Mouse (Mus musculus) yolk sac, embryonic 10.5 days (tissue): ENCODE measurements around the gene Gm9008.
"Not testable (repeated sequence)": the region's sequence is repeated elsewhere in the genome, so short reads cannot be mapped to it uniquely, and the experiment has no call there.

Experiments used
- DNase-seq: peaks from one replicate; pipeline ENCODE4 v3.0.0-alpha.2; 2017; ENCODE audit warnings: low spot score

Gm9008 gene

DNA sequence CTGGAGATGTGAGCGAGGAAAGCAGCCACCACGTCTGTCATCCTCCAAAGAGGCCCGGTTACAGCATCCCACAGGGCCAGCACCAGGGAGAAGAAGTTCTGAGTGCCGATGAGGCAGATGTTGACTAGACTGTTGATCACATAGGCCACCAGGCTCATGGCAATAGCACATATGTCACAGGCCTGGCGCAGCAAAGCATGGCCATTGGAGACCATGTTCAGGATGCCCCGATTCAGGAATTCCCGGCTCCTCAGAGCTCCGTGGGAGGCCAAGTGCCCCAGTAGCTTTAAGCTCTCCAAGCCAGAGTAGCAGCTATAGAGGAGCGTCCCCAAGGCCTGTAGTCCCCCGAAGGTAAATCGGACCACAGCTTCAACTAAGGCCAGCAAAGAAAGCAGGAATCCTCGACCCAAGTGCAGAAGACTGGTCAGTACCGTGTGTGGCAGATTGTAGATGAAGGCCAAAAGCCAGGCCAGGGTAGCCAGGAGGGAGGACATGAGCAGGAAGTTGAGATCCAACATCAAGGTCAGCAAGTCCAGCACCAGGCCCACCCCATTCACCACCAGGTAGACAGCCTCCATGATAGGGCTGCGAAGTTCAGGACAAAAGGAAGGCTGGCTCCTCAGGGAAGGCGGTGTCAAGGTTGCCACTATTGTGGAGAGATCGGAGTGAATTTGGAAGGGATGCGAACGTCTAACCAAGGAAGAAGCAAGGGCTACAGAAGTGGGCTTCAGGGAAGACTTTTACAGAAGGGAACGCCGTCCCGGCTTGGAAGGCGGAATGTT is at the start of gene Gm9008:
Gene Gm9008 (minus strand): TSS at position 731 of the 782 bp plus-strand sequence.
- not testable (repeated sequence) for DNase-seq

- no peak for DNase-seq
Measured at GRCm38 (mm10) chr6:76521975-76522641, 24.5 kb upstream of the Gm9008 start.

- no peak for DNase-seq
Measured at GRCm38 (mm10) chr6:76510200-76510599, 12.6 kb upstream of the Gm9008 start.

DNA sequence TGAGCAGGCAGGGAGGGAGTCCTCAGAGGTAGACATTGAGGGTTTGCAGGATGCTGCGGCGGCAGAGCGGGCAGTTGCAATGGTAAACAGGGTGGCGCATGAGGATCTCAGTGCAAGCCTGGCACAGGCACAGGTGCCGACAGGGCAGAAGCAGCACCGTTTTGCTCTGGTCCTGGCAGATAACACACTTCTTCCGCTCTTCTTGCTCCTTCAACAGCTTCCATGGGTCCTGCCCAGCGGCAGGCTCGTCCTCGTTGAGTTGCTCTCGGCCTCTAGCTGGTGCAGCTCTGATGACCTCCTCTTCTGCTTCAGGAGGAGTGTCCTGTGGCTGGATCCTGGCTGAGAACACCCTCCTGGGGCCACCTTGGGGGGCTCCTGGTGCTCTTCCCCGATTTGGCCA is 1.2 kb downstream of the Gm9008 start:
- not testable (repeated sequence) for DNase-seq

- DNase-seq, result no peak
Measured at GRCm38 (mm10) chr6:76468194-76468593, 29.4 kb downstream of the Gm9008 start.
